In the genomic region with DNA sequence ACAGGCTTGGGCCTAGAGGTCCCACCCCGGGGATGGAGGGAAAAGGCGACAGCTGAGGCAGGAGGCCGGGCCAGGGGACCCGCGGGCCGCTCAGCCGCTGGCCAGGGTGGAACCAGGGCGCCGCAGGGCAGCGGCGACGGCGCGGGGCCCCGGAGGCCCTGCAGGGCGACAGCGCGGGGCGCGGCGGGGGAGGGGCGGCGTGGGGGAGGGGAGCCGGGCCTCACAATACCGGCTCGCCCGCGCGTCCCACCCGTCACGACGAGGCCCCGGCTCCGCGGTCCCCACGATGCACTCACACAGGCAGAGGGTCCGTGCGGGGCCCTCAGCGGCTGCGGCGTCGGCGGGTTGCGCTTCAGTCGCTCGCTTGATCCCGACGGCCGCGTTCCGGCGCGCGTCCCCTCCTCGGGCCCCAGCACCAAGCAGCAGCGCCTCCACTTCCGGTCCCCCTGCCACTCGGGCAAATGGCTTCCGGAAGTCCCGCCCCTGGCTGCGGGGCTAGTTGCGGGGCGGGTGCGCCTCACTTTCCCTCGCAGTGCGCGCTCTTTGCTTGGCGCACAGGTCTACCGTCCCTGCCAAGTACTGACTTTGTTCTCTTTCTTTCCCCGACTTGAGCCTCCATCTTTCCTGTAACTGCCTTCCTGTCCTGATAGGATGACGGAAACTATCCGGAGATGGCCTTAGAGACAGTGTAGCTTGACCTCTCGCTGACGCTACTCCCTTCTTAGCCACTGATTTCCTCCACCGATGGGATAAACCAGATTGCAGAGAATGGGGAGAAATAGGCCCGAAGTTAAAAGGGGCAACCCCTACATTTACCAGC, we compare ENCODE assay signal across 8 mouse cellular contexts. TPM values are rescaled to one million over a fixed set of nuclear protein-coding genes. Genes with fewer than 3 reads are reported as not detected.
A peak's percentile ranks its signal among the peaks of the same experiment; 100 is the strongest.
DNase-seq lines count a peak whose midpoint lies in the region; ATAC-seq lines count a peak whose summit lies in the region.

No protein-coding gene starts in this region.

- peak; percentile 96 for DNase-seq in ZHBTc4 (ENCODE audit: low read depth, low spot score)
- DNase-seq in gastrocnemius, adult 8-10 months (ENCODE audit: low spot score in 2 of 2) = peak; percentile 77 to 83
- peak; percentile 94 for DNase-seq in induced T-regulatory cell, adult 2 months (ENCODE audit: low read depth)
- peak; percentile 65 to 85 for DNase-seq in left cerebral cortex, adult 9 months (ENCODE audit: low spot score in 2 of 2)
- DNase-seq in right cerebral cortex, postnatal 14 days = peak; percentile 92
- DNase-seq in urinary bladder, postnatal 36 days (ENCODE audit: low spot score in 2 of 2) = peak; percentile 84 to 86

- ATAC-seq in common myeloid progenitor, adult 5-6 weeks (replicated peaks; ENCODE audit: low read depth, poor library complexity, severe bottlenecking) = peak; percentile 85
- ATAC-seq in megakaryocyte progenitor cell, adult 5-6 weeks (replicated peaks; ENCODE audit: poor library complexity) = peak; percentile 85

RNA-seq across cellular contexts. Expression of a gene that starts 27.9 kb away (rescaled TPM):
- 88.3 and 101 TPM in 2 replicates for total RNA-seq in common myeloid progenitor, adult 5-6 weeks (2017)
- total RNA-seq in gastrocnemius, adult 8-10 months (2022) = 10 to 100 TPM; 19.1 to 25.8 (median 23.2) TPM
- 50.8 and 60.9 TPM in 2 replicates for total RNA-seq in megakaryocyte progenitor cell, adult 5-6 weeks (2015)
- total RNA-seq in megakaryocyte progenitor cell, adult 5-6 weeks (2017) = 111 and 112 TPM in 2 replicates

RNA-seq across cellular contexts. Expression of a gene that starts 28.0 kb away (rescaled TPM):
- total RNA-seq in common myeloid progenitor, adult 5-6 weeks (2017) = 21.1 and 25.1 TPM in 2 replicates
- 10 to 100 TPM; 36.6 to 42.4 (median 39.7) TPM for total RNA-seq in gastrocnemius, adult 8-10 months (2022)
- total RNA-seq in megakaryocyte progenitor cell, adult 5-6 weeks (2015) = 24.3 and 26.8 TPM in 2 replicates
- total RNA-seq in megakaryocyte progenitor cell, adult 5-6 weeks (2017) = 13.3 and 15.2 TPM in 2 replicates

RNA-seq across cellular contexts. Expression of a gene that starts 29.6 kb away (rescaled TPM):
- 21.9 and 39.9 TPM in 2 replicates for total RNA-seq in common myeloid progenitor, adult 5-6 weeks (2017)
- 10 to 100 TPM; 64.4 to 70.3 (median 67.4) TPM for total RNA-seq in gastrocnemius, adult 8-10 months (2022)
- 29.4 and 32.7 TPM in 2 replicates for total RNA-seq in megakaryocyte progenitor cell, adult 5-6 weeks (2015)
- total RNA-seq in megakaryocyte progenitor cell, adult 5-6 weeks (2017) = 15.3 and 21.9 TPM in 2 replicates

RNA-seq across cellular contexts. Expression of a gene that starts 48.8 kb away (rescaled TPM):
- not detected in 2 replicates for total RNA-seq in common myeloid progenitor, adult 5-6 weeks (2017)
- total RNA-seq in gastrocnemius, adult 8-10 months (2022) = 10 to 100 TPM; 28.4 to 54.2 (median 31.7) TPM
- total RNA-seq in megakaryocyte progenitor cell, adult 5-6 weeks (2015) = 0.10 TPM in 2 replicates
- total RNA-seq in megakaryocyte progenitor cell, adult 5-6 weeks (2017) = not detected in 2 replicates

Comparison
In these comparisons a context has a peak if more than half of its experiments do, and no peak if none do; other contexts are left out.
1. Peak in every context shown above with its lines: DNase-seq and ATAC-seq.